Mouse (Mus musculus) E14TG2a.4 (cell line): ENCODE measurements around the gene Wnt3a.

ENCODE experiments used
- H3K27me3 ChIP-seq: 2 replicates; pipeline ENCODE4 v1.6.1; 2014; ENCODE audit warnings: low read length, control low read depth; ENCODE audit not compliant: insufficient read depth
- H3K36me3 ChIP-seq: 2 replicates; pipeline ENCODE4 v1.6.1; 2014; ENCODE audit warnings: low read length, control low read depth; ENCODE audit not compliant: insufficient read depth
- H3K4me1 ChIP-seq: replicated peaks from 2 replicates; pipeline ENCODE4 v1.6.1; 2014; ENCODE audit warnings: low read depth, low read length, control low read depth
- H3K4me3 ChIP-seq: replicated peaks from 2 replicates; pipeline ENCODE4 v1.5.1; 2014; ENCODE audit warnings: mild to moderate bottlenecking, low read length
- H3K9me3 ChIP-seq: 2 replicates; pipeline ENCODE4 v1.6.1; 2014; ENCODE audit warnings: low read length, control low read depth
- CTCF ChIP-seq: conservative IDR thresholded peaks from 2 replicates; pipeline ENCODE4 v1.5.1; 2014; ENCODE audit warnings: low read length
- NANOG ChIP-seq: IDR thresholded peaks from 2 replicates; pipeline ENCODE4 v1.6.1; 2014; ENCODE audit warnings: borderline replicate concordance, low read length, mixed read lengths
- POU5F1 ChIP-seq: IDR thresholded peaks from 2 replicates; pipeline ENCODE4 v1.6.1; 2014; ENCODE audit warnings: low read length, borderline replicate concordance

The Wnt3a gene

GRCm38 (mm10) chr11:59260706-59261493 lies 29.7 kb downstream of the Wnt3a start:
- Histone ChIP-seq H3K27me3 (peaks cover 68% of the 10 kb centered on the region), H3K4me3 (no peak overlapping the region), H3K9me3 (no peaks in the 10 kb centered on the region), H3K36me3 (no peaks in the 10 kb centered on the region), H3K4me1 (peaks cover 27% of the 10 kb centered on the region)
- TF ChIP-seq NANOG = no peak
- no peak for TF ChIP-seq POU5F1
- no peak for TF ChIP-seq CTCF

DNA sequence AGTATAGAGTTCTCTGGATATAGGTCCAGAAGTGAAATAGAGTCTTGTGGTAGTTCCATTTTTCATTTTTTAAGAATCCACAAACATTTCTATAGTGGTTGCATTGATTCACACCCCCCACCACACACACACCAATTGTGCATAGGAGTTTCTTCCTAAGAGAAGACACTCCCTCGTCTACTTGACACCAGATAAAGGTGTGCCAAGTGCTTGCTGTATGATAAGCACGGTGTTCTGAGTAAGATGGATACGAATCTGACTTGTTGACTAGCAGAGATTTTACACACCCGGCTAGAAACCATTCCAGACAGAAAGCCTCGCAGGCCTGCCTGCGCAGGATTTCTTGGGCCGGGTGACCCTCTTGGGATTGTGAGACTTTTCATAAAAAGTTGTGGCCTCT lies 30.9 kb downstream of the Wnt3a start:
- Histone ChIP-seq H3K4me3 (no peak overlapping the region), H3K36me3 (no peaks in the 10 kb centered on the region), H3K27me3 (peaks cover 64% of the 10 kb centered on the region), H3K4me1 (peaks cover 15% of the 10 kb centered on the region), H3K9me3 (no peaks in the 10 kb centered on the region)
- TF ChIP-seq NANOG (no peak), POU5F1 (no peak), CTCF (no peak)

DNA sequence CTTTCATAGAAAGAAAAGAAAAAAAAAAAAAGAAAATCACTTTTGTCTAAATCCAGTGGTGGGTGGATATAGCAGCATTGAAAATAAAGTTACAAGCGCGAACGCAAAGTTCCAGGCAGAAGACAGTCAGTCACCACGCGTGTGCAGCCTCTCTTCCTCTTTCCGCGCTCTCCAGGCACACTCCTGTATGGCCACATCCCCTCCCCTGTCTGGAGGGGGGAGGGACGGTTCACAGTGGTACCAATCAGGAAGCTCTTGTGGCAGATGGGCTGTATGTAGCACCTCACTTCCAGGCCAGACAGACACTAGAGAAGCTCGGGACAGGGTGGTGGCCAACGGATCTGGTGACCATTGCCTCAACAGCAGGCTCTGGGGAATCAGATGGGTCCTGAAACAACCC lies 42.5 kb downstream of the Wnt3a start:
- Histone ChIP-seq H3K4me1 (peaks cover 37% of the 10 kb centered on the region), H3K9me3 (peaks cover 10% of the 10 kb centered on the region), H3K27me3 (peaks cover 59% of the 10 kb centered on the region), H3K36me3 (no peaks in the 10 kb centered on the region), H3K4me3 (no peak overlapping the region)
- TF ChIP-seq POU5F1 (no peak), NANOG (no peak), CTCF (no peak)

GRCm38 (mm10) chr11:59243856-59244255 lies 46.7 kb downstream of the Wnt3a start:
- H3K4me3 ChIP-seq = peak overlapping the region; percentile 39; the same call in 1 of the 2 replicates
- no peak for TF ChIP-seq NANOG
- TF ChIP-seq POU5F1 = no peak
- TF ChIP-seq CTCF = no peak
- H3K4me1 ChIP-seq = peaks cover 47% of the 10 kb centered on the region
- peaks cover 2% of the 10 kb centered on the region; the same call in 1 of the 2 replicates for H3K9me3 ChIP-seq
- peaks cover 49% of the 10 kb centered on the region for H3K27me3 ChIP-seq
- H3K36me3 ChIP-seq = no peaks in the 10 kb centered on the region

DNA sequence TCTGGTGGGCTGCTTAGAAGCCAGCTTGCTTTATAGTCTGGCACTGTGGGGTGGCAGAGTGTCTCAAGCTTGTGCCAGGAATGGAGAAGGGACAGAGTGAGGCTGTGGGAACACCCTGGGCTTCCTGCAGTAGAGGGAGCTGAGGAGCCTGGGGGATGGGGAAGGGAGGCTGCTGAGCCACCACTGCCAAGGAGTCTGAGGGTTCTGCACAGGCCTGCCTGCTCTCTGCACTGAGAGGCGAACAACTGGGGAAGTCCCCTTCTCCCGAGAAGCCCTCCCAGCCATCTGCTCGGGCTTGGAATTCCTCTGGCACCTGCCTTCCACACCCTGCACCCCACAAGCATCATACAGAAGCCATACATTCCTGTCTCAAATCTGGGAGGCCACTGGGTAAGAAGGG lies 48.7 kb downstream of the Wnt3a start:
- TF ChIP-seq NANOG (no peak), CTCF (no peak), POU5F1 (no peak)
- H3K4me1 ChIP-seq = peaks cover 45% of the 10 kb centered on the region
- H3K4me3 ChIP-seq = no peak overlapping the region
- H3K9me3 ChIP-seq = no peaks in the 10 kb centered on the region
- H3K36me3 ChIP-seq = no peaks in the 10 kb centered on the region
- peaks cover 32% of the 10 kb centered on the region for H3K27me3 ChIP-seq

- TF ChIP-seq POU5F1 = no peak
- no peak for TF ChIP-seq CTCF
- no peak for TF ChIP-seq NANOG
- Histone ChIP-seq H3K36me3 (no peaks in the 10 kb centered on the region), H3K9me3 (no peaks in the 10 kb centered on the region), H3K4me3 (no peak overlapping the region), H3K27me3 (peaks cover 23% of the 10 kb centered on the region), H3K4me1 (peaks cover 44% of the 10 kb centered on the region)
These were observed 50.8 kb downstream of the Wnt3a start for GRCm38 (mm10) chr11:59239796-59240195.

- TF ChIP-seq POU5F1 (no peak), NANOG (no peak), CTCF (no peak)
- no peaks in the 10 kb centered on the region for H3K9me3 ChIP-seq
- peaks cover 23% of the 10 kb centered on the region for H3K27me3 ChIP-seq
- H3K4me3 ChIP-seq = no peak overlapping the region; the same call in 1 of the 2 replicates
- H3K4me1 ChIP-seq = peaks cover 40% of the 10 kb centered on the region
- H3K36me3 ChIP-seq = no peaks in the 10 kb centered on the region
These were observed 51.1 kb downstream of the Wnt3a start for GRCm38 (mm10) chr11:59239428-59239785.

GRCm38 (mm10) chr11:59238525-59239427 lies 51.8 kb downstream of the Wnt3a start:
- TF ChIP-seq CTCF = peak; percentile 26
- TF ChIP-seq NANOG = no peak
- peaks cover 23% of the 10 kb centered on the region for H3K27me3 ChIP-seq
- peaks cover 35% of the 10 kb centered on the region for H3K4me1 ChIP-seq
- H3K4me3 ChIP-seq = no peak overlapping the region; the same call in 1 of the 2 replicates
- no peaks in the 10 kb centered on the region for H3K9me3 ChIP-seq
- no peaks in the 10 kb centered on the region for H3K36me3 ChIP-seq
